Mouse (Mus musculus): ENCODE measurements around the gene Fam19a3. TPM values are rescaled to one million over a fixed set of nuclear protein-coding genes. Genes with fewer than 3 reads are reported as not detected.
"Not testable (repeated sequence)": the region's sequence is repeated elsewhere in the genome, so short reads cannot be mapped to it uniquely, and the experiment has no call there.

The Fam19a3 gene
- total RNA-seq, 4 experiments from 2014 or later, result 0.52 to 2.2 (median 1.1) TPM

GRCm38 (mm10) chr3:104791671-104792070 lies 10.0 kb upstream of the Fam19a3 start:
- no peak for DNase-seq

- no peak for DNase-seq
Measured at GRCm38 (mm10) chr3:104791017-104791416, 9.4 kb upstream of the Fam19a3 start.

GRCm38 (mm10) chr3:104790401-104790937 lies 8.8 kb upstream of the Fam19a3 start:
- no peak for DNase-seq

- peak; percentile 37 for DNase-seq
Measured at GRCm38 (mm10) chr3:104789822-104790221, 8.2 kb upstream of the Fam19a3 start.

GRCm38 (mm10) chr3:104789312-104789605 lies 7.6 kb upstream of the Fam19a3 start:
- no peak for DNase-seq

- peak; percentile 78 for DNase-seq
Measured at GRCm38 (mm10) chr3:104788561-104789311, 7.1 kb upstream of the Fam19a3 start.

- DNase-seq, result no peak
Measured at GRCm38 (mm10) chr3:104788075-104788474, 6.4 kb upstream of the Fam19a3 start, which contains the start of gene Rhoc. Gene Rhoc (plus strand): TSS chr3:104788375.

- DNase-seq, result no peak
Measured at GRCm38 (mm10) chr3:104785284-104785683, 3.6 kb upstream of the Fam19a3 start.

GRCm38 (mm10) chr3:104783971-104784500 lies 2.4 kb upstream of the Fam19a3 start:
- DNase-seq, result no peak

GRCm38 (mm10) chr3:104782061-104782681 lies 531 bp upstream of the Fam19a3 start:
- DNase-seq, result peak; percentile 65

- peak; percentile 50 for DNase-seq
Measured at GRCm38 (mm10) chr3:104780561-104781420, 849 bp downstream of the Fam19a3 start, which contains the start of gene Ppm1j. Gene Ppm1j (plus strand): TSS chr3:104781056.

GRCm38 (mm10) chr3:104779949-104780348 lies 1.7 kb downstream of the Fam19a3 start:
- no peak for DNase-seq

GRCm38 (mm10) chr3:104777342-104777741 lies 4.3 kb downstream of the Fam19a3 start:
- DNase-seq, result no peak

GRCm38 (mm10) chr3:104773301-104773700 lies 8.3 kb downstream of the Fam19a3 start:
- no peak for DNase-seq

GRCm38 (mm10) chr3:104771460-104771859 lies 10.2 kb downstream of the Fam19a3 start:
- no peak for DNase-seq

GRCm38 (mm10) chr3:104770918-104771317 lies 10.7 kb downstream of the Fam19a3 start:
- DNase-seq, result no peak

- DNase-seq, result no peak
Measured at GRCm38 (mm10) chr3:104770035-104770434, 11.6 kb downstream of the Fam19a3 start.

GRCm38 (mm10) chr3:104769135-104769534 lies 12.5 kb downstream of the Fam19a3 start:
- DNase-seq, result no peak

GRCm38 (mm10) chr3:104767716-104768115 lies 13.9 kb downstream of the Fam19a3 start:
- DNase-seq, result no peak

GRCm38 (mm10) chr3:104767141-104767540 lies 14.5 kb downstream of the Fam19a3 start:
- DNase-seq, result no peak

- no peak for DNase-seq
Measured at GRCm38 (mm10) chr3:104765021-104765420, 16.6 kb downstream of the Fam19a3 start.

- DNase-seq, result not testable (repeated sequence)
Measured at GRCm38 (mm10) chr3:104762103-104762863, 19.4 kb downstream of the Fam19a3 start.
